Mouse (Mus musculus) frontal cortex, adult (tissue): ENCODE results near the gene Kdm8.
"Not testable (repeated sequence)": the region's sequence is repeated elsewhere in the genome, so short reads cannot be mapped to it uniquely, and the experiment has no call there.

Experiments
- ATAC-seq: cut with Nextera tagmentation; 2 replicates; pipeline ENCODE4 v1.9.2; 2017; ENCODE audit warnings: mild to moderate bottlenecking, moderate library complexity, mixed read lengths; ENCODE audit not compliant: low TSS enrichment

Kdm8 gene

DNA sequence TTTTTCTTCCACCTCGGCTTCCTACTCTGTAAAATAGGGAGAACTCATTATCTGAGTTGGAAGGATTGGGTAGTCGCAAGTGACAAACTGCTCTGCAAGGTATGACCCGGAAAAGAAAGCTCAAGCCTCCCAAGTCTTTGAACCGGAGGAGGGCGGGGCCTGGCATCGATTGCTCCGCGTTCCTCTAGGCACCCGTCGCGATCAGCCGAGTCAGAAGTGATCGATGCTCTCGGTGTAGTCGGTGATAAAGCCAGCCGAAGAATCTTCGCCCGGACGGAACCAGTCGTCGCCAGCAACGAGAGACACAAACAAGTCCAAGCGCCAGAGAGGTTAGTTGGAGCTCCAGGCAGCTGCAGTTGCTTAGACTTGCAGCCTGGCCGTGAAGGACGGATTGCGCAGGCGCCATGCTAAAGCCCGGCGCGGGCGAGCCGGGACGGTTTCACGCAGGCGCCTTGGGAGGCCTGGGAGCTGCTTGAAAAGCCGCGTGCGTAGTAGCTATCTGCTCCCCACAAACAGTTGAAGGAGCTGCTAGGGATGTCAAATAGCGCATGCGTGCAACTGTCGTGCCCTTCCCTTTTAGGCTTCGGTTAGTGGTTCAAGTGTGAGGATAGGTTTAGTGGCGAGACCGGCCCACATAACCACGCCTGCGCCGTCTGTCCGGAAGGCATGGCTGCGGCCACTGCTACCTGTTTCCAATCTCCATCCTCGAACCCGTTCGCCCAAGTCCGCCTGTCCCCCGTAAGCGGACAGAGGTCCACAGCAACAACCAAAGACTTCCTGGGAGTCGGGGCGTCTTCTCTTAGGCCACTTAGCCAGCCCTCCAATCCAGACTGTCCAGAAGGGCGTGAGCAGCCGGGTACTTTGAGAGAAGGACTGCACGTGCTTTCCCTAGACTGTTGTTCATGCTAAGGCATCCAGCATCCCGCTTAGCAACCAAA lies at the start of gene Kdm8:
Kdm8 (plus strand) TSS at position 213 of the 938 bp plus-strand sequence.
- ATAC-seq, result peak; percentile 96

DNA sequence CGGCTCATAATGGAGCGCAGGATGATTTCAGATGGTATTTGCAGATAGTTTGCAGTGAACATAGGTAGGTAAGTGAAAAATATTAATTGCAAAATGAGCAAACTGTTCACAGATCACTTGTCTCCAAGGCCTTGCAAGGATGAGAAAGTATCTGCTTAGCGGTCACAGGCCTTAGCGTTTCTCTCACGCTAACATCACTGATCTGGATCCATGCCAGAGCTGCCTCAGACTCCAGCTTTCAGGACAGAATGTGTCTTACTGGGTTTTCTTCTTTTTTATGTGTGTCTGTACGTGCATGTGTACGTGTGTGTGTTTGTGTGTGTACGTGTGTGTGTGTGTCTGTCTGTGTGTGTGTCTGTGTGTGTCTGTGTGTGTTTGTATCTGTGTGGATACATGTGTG lies 46.4 kb upstream of the Kdm8 start:
- ATAC-seq, result no peak

DNA sequence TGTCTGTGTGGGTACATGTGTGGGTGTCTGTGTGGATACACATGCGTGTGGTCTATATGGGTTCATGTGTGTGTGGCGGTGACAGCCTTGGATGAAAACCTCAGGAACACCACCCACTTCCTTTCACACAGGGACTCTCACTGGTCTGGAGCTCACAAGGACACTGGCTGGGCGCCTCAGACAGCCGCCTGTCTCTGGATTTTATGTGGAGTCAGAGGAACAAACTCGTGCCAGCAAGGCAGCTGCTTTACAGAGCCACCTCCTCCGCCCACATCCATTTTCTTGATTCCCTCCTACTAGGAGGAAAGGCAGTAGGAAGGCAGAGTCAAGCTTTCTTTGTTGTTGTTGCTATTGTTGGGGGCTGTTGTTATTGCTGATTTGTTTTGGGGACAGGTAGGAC lies 45.8 kb upstream of the Kdm8 start:
- peak; percentile 53; the same call in 1 of the 2 replicates for ATAC-seq

- no peak for ATAC-seq
Observed at GRCm38 (mm10) chr7:125407136-125407535, 37.3 kb upstream of the Kdm8 start.

DNA sequence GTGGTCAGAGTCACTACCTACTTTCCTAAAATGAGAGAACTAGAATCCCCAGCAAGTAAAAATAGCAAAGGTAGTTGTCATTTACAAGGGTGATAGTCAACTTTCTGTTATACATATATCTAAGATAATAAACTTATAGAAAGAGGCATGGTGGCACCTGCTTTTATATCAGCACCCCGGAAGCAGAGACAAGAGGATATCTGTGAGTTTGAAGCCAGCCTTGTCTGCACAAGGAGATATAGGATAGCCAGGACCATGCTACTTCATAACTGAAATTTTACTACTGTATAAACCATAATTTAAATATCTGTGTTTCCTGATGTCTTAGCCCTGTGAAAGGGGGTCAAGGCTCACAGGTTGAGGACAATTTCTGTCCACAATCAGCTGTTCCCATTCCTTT lies 29.4 kb upstream of the Kdm8 start:
- no peak for ATAC-seq

DNA sequence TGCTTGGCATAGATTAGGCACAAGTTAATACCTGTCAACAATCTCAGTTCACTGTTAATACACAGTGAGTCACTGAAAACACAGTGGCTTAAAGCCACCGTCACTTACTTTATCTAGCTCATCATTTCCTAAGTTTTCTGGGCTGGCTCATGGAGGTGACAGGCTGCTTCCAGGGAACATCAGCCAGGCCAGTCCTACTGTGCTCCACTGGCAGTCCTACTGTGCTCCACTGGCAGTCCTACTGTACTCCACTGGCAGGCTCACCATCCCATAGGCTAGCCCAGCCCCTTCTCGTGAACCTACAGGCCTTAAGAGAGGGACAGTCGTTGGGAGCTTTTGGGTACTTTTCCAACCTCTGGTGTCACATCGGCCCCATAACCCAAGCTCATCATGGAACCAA lies 28.7 kb upstream of the Kdm8 start:
- ATAC-seq, result no peak

DNA sequence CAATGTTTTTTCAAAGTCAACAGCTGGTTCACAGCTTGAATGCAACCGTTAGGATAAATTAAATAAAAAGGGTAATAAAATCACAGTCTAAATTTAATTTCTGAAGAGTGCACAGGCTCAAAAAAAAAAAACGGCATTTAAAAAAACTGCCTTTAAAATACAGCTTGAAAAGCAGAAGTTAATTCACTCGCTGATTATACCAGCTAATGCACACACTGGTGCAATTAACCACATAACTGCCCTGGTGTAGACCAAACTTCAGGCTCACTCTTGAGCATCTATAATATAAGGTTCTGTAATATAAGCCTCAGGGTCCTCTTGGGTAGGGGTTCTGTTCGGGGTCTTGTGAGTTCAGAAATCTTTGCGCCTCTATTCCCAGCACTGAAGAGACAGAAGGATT lies 27.7 kb upstream of the Kdm8 start:
- no peak for ATAC-seq

DNA sequence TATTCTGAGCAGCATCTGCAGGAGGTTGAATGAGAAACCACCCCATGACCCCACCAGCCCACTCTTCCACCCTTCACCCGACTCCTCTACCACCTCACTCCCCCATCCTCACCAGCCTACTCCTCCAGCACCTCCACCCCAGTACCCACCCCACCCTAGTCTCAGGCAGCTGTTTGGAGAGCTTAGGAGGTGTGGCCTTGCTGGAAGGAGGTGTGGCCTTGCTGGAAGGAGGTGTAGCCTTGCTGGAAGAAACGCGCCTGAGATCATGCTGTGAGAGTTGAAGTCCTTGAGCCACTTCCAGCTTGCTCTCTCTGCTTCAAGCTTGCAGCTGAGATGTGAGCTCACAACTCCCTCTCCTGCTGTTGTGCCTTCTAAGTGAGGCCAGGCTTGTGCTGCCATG lies 26.1 kb upstream of the Kdm8 start:
- ATAC-seq, result no peak

DNA sequence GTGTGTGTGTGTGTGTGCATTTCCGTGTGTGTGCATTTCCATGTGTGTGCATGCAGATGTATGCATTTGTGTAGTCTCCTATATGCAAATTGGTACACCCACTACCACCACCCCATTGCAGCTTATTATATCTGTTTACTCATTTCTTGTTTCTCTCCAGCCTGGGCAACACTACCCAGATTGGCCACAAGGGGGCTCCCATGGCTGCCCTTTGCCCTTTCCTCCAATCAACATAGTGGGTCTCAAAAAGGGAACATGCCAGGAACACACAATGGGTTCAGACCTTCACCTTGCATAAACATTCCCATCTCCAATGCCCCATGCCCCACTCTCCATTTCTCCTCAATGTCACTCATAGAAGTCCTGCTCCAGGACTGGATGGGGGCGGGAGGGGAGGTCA lies 24.3 kb upstream of the Kdm8 start:
- no peak for ATAC-seq

DNA sequence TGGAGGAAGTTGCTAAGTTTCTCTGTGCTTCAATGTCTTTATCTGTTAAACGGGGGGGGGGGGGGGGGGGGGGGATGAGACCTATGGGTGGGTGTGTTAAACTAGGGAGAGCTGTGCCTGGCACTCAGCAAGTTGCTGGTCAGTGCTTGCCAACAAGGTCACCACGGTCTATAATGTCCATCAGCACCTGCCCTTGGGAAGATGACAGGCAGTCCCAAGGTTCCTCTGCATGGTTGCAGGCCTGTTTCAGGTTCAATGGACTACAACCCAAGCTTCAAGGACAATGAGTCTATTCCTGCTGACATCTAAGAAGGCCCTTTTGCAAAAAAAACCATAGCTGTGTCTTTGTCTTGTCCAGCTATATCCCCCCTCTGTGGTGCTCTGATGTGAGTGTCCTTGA lies 22.6 kb upstream of the Kdm8 start:
- ATAC-seq, result no peak

GRCm38 (mm10) chr7:125423056-125423455 lies 21.4 kb upstream of the Kdm8 start:
- no peak for ATAC-seq

DNA sequence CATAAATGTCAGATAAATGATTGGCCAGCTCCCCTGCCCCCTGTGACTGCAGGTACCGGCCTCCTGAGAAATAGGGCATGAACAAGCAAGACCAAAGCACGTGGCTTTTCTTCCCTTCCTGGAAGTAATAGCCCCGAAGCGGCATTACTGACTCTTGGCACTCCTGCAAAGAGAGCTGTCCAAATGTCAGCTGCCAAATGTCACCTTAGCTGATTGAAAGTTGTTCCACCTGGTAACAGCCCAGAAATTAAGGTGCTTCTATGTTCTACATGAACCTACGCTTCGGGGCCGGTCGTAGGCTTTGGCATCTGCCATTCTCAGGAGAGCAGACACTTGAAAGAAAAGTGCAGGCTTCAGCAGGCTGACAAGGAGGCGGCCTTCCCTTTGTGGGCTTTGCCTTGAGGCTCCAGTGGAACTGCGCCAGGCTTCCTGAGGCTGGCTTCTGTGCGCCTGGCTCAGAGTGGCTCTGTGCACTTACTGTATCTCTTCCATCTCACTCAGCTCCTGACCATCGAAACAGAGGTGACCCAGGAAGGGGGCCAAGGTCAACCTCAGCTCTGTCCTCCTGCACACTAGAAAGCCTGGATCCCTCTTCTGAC lies 16.9 kb upstream of the Kdm8 start:
- no peak for ATAC-seq

DNA sequence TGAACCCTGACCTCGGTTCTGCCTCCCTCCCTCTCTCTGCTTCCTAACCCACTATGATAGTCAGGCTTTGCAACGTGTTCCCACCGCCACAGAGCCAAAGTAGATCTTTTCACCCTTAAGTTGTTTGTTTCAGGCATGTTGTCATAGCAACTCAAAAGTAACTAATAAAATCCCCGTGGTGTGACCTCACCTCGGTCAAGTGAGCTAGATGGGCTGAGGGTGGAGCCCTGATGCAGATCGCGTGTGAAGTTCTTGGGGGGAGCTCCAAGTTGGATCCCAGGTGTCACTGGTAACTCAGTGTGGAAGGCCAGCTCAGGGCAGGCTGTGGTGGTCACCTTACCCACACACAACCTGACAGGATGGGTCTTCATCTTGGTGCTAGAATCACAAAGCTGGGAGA lies 16.1 kb upstream of the Kdm8 start:
- no peak for ATAC-seq

- ATAC-seq, result not testable (repeated sequence)
Observed at GRCm38 (mm10) chr7:125428816-125429500, 15.5 kb upstream of the Kdm8 start.

- ATAC-seq, result no peak
Observed at GRCm38 (mm10) chr7:125430170-125430842, 14.2 kb upstream of the Kdm8 start.

- no peak for ATAC-seq
Observed at GRCm38 (mm10) chr7:125433874-125434273, 10.6 kb upstream of the Kdm8 start.

DNA sequence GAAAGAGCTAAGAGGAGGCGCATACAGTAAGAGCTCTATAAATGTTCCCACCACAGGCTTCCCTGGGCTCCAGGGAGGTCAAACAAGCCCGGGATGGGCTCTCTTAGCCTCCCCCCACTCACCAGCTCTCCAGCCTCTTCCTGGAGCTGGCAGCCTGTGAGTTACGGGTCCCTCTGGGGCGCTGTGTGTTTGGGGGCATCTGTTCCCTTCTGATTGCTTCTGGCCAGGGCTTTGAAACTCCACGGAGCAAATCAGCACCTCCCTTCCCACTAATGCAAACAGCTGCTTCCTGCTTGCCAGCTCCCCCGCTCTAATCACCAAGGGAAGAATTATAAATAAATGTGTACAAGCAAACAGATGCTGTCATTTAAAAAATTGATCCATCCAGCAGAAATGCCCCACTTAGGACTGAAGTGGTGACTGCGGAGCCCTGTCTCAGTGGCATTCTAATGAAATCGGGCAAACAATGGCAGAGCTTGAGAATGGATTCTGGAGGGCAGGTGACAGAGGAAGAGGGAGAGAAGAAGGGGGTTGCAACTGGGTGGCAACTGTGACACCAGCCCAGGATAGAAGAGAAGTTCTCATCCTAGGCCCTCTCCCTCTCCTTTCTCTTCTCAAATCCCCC lies 9.7 kb upstream of the Kdm8 start:
- ATAC-seq, result 0 out of 2 replicates have a peak, but pooled peaks have one; percentile 41

DNA sequence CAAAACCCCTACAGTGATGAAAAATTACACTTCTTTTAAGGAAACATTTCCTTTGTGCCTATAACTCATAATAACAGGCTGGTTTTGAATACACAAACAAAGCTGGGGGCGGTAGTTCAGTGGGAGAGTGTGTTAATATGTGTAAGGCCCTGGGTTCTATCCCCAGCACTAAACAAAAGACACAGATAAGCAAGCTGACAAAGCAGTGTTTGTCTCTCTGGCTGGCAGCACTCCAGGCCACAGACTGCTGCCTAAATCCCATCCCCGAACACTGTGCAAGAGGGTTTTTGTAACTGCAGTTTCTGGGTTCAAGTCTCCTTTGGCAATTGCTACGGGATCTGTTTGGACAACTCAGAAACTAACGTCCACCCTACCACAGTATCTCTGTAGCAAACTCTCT lies 2.2 kb upstream of the Kdm8 start:
- no peak for ATAC-seq

GRCm38 (mm10) chr7:125444076-125444463 lies 406 bp upstream of the Kdm8 start:
- ATAC-seq, result peak; percentile 27; the same call in 1 of the 2 replicates

DNA sequence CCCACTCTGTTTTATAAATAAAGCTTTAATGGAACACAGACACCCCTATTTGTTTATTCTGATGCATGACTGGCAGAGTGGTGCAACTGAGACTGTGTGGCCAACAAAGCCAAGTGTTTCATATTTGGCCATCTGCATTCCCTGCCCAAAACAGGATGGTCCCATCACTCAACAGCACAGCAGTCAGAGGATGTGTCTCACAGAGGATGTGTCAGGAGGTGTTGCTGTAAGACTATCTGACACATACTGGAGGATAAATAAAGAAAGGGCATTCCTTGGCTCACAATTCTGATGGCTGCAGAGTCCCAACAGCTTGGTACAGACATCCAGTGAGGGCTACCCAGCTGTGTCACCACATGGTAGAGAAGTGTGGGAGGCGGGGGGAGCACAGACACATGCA lies 6.2 kb downstream of the Kdm8 start:
- no peak for ATAC-seq

DNA sequence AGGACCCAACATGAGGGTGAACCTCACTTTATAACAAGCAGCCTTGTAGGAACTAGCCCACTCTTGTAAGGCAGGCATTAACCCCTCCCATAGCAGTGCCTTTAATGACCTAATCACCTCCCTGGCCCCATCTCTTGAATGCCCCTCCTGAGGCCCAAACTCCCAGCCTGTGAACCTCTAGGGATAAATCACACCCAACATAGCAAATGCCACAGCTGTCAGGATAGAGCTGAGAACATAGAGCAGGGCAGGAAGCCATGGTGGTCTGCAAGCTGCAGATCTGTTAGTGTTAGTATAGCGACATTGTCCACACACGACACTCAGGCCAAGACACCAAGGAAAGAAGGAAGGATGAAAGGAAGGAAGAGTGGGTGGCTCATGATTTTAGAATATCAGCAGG lies 6.6 kb downstream of the Kdm8 start:
- no peak for ATAC-seq

DNA sequence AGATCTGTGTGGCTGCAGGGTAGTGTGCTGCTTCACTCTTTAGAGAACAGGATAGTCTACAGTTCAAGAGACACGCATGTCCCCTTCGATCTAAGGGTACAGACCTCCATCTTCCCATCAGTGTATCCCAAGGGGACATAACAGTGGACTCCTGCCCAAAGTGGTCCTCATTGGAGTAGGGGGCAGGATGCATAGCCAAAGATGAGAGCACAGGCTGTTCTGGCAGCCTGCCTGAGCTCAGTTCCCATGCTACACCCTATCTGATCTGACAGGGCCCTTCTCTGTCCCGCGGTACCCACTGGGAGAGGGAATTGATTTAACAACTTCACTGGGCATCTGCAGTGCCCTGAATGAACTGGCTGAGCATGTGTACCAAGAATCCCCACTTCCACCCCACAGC lies 9.2 kb downstream of the Kdm8 start:
- ATAC-seq, result no peak
